Mouse (Mus musculus): ENCODE measurements around the gene Anpep. TPM values are rescaled to one million over a fixed set of nuclear protein-coding genes. Genes with fewer than 3 reads are reported as not detected.
"Not testable (repeated sequence)": the region's sequence is repeated elsewhere in the genome, so short reads cannot be mapped to it uniquely, and the experiment has no call there.

Anpep gene
- polyA plus RNA-seq, 1 experiment from 2014 or later: 7.6 TPM

DNA sequence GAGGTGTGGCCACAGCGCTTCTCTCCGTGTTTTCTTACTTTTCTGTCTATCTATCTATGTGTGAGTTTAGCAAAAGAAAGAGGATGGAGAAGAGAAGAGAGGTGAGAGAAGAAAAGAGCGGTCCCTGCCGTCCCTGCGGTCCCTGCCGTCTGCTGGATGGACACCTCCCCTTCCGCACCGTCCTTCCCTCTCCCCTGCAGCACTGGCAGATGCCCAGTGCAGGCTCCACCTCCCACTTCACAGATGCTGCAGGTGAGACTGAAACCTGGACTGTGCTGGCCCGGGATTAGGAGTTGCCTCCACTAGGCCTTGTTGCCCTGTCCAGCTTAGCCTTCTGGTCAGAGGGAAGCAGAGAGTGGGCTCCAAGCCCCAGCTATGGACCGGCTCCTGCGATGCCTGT is 59.5 kb downstream of the Anpep start:
- Histone ChIP-seq H3K4me1 (peaks cover 9% of the 10 kb centered on the region; the same call in 1 of the 2 replicates), H3K27me3 (no peaks in the 10 kb centered on the region; the same call in 1 of the 2 replicates), H3K9ac (no peak overlapping the region), H3K36me3 (no peaks in the 10 kb centered on the region), H3K4me3 (no peak overlapping the region), H3K4me2 (replicated peaks) (no peak overlapping the region), H3K9me3 (no peaks in the 10 kb centered on the region), H3K27ac (no peak overlapping the region)
- no peak for ATAC-seq (ENCODE audit: insufficient number of reproducible peaks, insufficient read depth, low FRiP score, low TSS enrichment)
- WGBS: 74% methylated on average over 11 of the region's 11 CpGs

GRCm38 (mm10) chr7:79800336-79800735 is 60.5 kb downstream of the Anpep start:
- ATAC-seq (ENCODE audit: insufficient number of reproducible peaks, insufficient read depth, low FRiP score, low TSS enrichment): no peak
- H3K4me2 ChIP-seq (replicated peaks): no peak overlapping the region
- H3K9ac ChIP-seq: no peak overlapping the region
- H3K4me1 ChIP-seq: peaks cover 9% of the 10 kb centered on the region; the same call in 1 of the 2 replicates
- WGBS: 80% methylated on average over 4 of the region's 4 CpGs
- peaks cover under 1% of the 10 kb centered on the region; the same call in 1 of the 2 replicates for H3K27me3 ChIP-seq
- no peaks in the 10 kb centered on the region for H3K9me3 ChIP-seq
- no peak overlapping the region for H3K27ac ChIP-seq
- H3K4me3 ChIP-seq: no peak overlapping the region
- no peaks in the 10 kb centered on the region for H3K36me3 ChIP-seq

- Histone ChIP-seq H3K4me2 (replicated peaks) (no peak overlapping the region), H3K36me3 (no peaks in the 10 kb centered on the region), H3K4me3 (no peak overlapping the region), H3K4me1 (peaks cover 9% of the 10 kb centered on the region; the same call in 1 of the 2 replicates), H3K9me3 (no peaks in the 10 kb centered on the region), H3K9ac (no peak overlapping the region), H3K27me3 (peaks cover 8% of the 10 kb centered on the region), H3K27ac (no peak overlapping the region)
- no peak for ATAC-seq (ENCODE audit: insufficient number of reproducible peaks, insufficient read depth, low FRiP score, low TSS enrichment)
- 68% methylated on average over 6 of the region's 6 CpGs for WGBS
Observed at GRCm38 (mm10) chr7:79799506-79799905, 61.4 kb downstream of the Anpep start.

- WGBS: 3% methylated on average over 8 of the region's 8 CpGs
- no peak overlapping the region for H3K9ac ChIP-seq
- no peak overlapping the region for H3K4me3 ChIP-seq
- no peaks in the 10 kb centered on the region for H3K9me3 ChIP-seq
- H3K36me3 ChIP-seq: no peaks in the 10 kb centered on the region
- ATAC-seq (ENCODE audit: insufficient number of reproducible peaks, insufficient read depth, low FRiP score, low TSS enrichment): no peak
- no peak overlapping the region for H3K27ac ChIP-seq
- peaks cover 9% of the 10 kb centered on the region; the same call in 1 of the 2 replicates for H3K4me1 ChIP-seq
- H3K4me2 ChIP-seq (replicated peaks): no peak overlapping the region
- peaks cover 12% of the 10 kb centered on the region for H3K27me3 ChIP-seq
Observed at GRCm38 (mm10) chr7:79799048-79799447, 61.8 kb downstream of the Anpep start.

GRCm38 (mm10) chr7:79798606-79799005 is 62.3 kb downstream of the Anpep start:
- Histone ChIP-seq H3K27me3 (peaks cover 17% of the 10 kb centered on the region), H3K4me1 (peaks cover 9% of the 10 kb centered on the region; the same call in 1 of the 2 replicates), H3K4me3 (no peak overlapping the region), H3K9me3 (no peaks in the 10 kb centered on the region), H3K27ac (0 out of 2 replicates have a peak overlapping the region, but pooled peaks have one; percentile 3), H3K36me3 (no peaks in the 10 kb centered on the region), H3K4me2 (replicated peaks) (no peak overlapping the region), H3K9ac (no peak overlapping the region)
- no peak for ATAC-seq (ENCODE audit: insufficient number of reproducible peaks, insufficient read depth, low FRiP score, low TSS enrichment)
- 16% methylated on average over 5 of the region's 5 CpGs for WGBS

GRCm38 (mm10) chr7:79793688-79794087 is 67.2 kb downstream of the Anpep start, which contains the start of gene Mesp1:
TSS of gene Mesp1 (minus strand) at chr7:79793788.
- peak within 1 kb of the TSS; percentile 49 for H3K9ac ChIP-seq
- H3K4me3 ChIP-seq: peak within 1 kb of the TSS; percentile 46
- 74% methylated on average over 6 of the region's 6 CpGs for WGBS
- no peaks in the 10 kb centered on the region for H3K9me3 ChIP-seq
- ATAC-seq (ENCODE audit: insufficient number of reproducible peaks, insufficient read depth, low FRiP score, low TSS enrichment): no peak
- no peaks in the 10 kb centered on the region for H3K36me3 ChIP-seq
- peaks cover 6% of the 10 kb centered on the region; the same call in 1 of the 2 replicates for H3K4me1 ChIP-seq
- H3K27me3 ChIP-seq: peaks cover 48% of the 10 kb centered on the region
- H3K4me2 ChIP-seq (replicated peaks): peak within 1 kb of the TSS; percentile 81
- H3K27ac ChIP-seq: no peak within 1 kb of the TSS

DNA sequence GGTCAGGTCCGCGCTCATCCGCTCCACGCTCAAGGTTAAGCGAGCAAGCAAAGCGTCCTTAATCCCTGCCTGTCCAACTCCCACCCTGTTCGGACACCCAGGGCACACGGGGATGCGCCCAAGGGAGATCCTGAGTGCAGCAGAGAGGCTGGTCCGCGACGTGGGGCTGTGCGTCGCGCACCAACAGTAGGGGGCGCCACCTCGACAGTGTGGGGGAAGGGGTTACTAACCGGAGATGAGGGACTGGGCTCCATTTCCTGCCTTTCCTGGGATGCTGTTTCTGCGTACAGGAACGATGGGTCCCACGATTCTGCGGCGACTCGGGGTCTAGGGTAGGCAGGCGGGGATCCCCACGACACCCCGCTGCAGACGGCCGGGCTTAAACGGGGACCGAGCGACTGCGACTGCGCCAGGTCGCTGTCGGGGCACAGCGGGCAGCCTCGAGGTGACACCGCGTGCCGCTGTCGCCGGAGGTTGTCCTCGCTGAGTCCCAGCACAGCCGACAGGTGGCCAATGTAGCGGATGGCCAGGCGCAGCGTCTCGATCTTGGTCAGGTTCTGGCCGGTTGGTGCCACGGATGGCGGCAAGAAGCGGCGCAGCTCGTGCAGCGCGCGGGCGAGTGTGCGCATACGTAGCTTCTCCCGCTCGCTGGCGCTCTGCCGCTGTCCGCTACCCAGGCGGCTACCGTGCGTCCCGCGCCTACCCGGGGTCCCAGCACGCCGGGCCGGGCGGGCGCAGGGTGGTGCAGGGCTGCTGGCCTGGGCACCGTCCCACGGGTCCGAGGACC is 68.0 kb downstream of the Anpep start:
- Histone ChIP-seq H3K4me1 (0 out of 2 replicates have a peak, but pooled peaks cover 3% of the 10 kb centered on the region), H3K36me3 (no peaks in the 10 kb centered on the region), H3K27ac (no peak overlapping the region), H3K9ac (peak overlapping the region; percentile 49), H3K4me3 (peak overlapping the region; percentile 46), H3K9me3 (no peaks in the 10 kb centered on the region), H3K27me3 (peaks cover 50% of the 10 kb centered on the region), H3K4me2 (replicated peaks) (peak overlapping the region; percentile 81)
- 2% methylated on average over 80 of the region's 80 CpGs for WGBS
- ATAC-seq (ENCODE audit: insufficient number of reproducible peaks, insufficient read depth, low FRiP score, low TSS enrichment): no peak

- not testable (repeated sequence) for H3K4me3 ChIP-seq; ATAC-seq (ENCODE audit: insufficient number of reproducible peaks, insufficient read depth, low FRiP score, low TSS enrichment); H3K4me1 ChIP-seq; H3K27ac ChIP-seq; H3K4me2 ChIP-seq (replicated peaks); H3K36me3 ChIP-seq; H3K9ac ChIP-seq; H3K9me3 ChIP-seq
- WGBS: 21% methylated on average over 2 of the region's 2 CpGs
- H3K27me3 ChIP-seq: peaks cover 44% of the 10 kb centered on the region
Observed at GRCm38 (mm10) chr7:79789812-79790211, 71.0 kb downstream of the Anpep start.

- Histone ChIP-seq H3K4me3 (no peak overlapping the region), H3K9ac (no peak overlapping the region), H3K4me2 (replicated peaks) (no peak overlapping the region), H3K4me1 (peaks cover 3% of the 10 kb centered on the region; the same call in 1 of the 2 replicates), H3K27me3 (peaks cover 11% of the 10 kb centered on the region), H3K27ac (no peak overlapping the region), H3K9me3 (no peaks in the 10 kb centered on the region), H3K36me3 (no peaks in the 10 kb centered on the region)
- WGBS: 16% methylated on average over 6 of the region's 6 CpGs
- ATAC-seq (ENCODE audit: insufficient number of reproducible peaks, insufficient read depth, low FRiP score, low TSS enrichment): no peak; the same call in 1 of the 2 replicates
Observed at GRCm38 (mm10) chr7:79786295-79786694, 74.6 kb downstream of the Anpep start.

DNA sequence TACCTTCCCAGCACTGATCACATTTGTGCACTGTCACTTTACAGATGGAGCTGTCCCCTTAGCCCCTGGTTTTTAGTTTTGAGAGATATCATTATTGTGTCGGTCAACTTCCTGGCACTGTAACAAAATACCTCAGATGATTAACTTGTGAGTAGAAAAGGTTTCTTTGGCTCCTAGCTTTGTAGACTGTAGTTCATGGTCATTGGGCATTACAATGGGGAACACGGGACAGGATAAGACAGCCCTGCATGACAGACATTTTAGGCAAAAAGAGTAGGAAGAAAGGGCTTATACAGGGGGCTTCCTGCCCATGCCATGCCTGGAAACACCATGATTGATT is 78.4 kb downstream of the Anpep start:
- H3K9me3 ChIP-seq: no peaks in the 10 kb centered on the region
- H3K4me1 ChIP-seq: no peaks in the 10 kb centered on the region; the same call in 1 of the 2 replicates
- no peaks in the 10 kb centered on the region for H3K27me3 ChIP-seq
- no peak overlapping the region for H3K4me2 ChIP-seq (replicated peaks)
- no peaks in the 10 kb centered on the region for H3K36me3 ChIP-seq
- ATAC-seq (ENCODE audit: insufficient number of reproducible peaks, insufficient read depth, low FRiP score, low TSS enrichment): no peak
- H3K4me3 ChIP-seq: no peak overlapping the region
- no peak overlapping the region for H3K9ac ChIP-seq
- H3K27ac ChIP-seq: no peak overlapping the region
- WGBS: 73% methylated on average over 2 of the region's 2 CpGs

GRCm38 (mm10) chr7:79781826-79782515 is 78.9 kb downstream of the Anpep start:
- no peak for ATAC-seq (ENCODE audit: insufficient number of reproducible peaks, insufficient read depth, low FRiP score, low TSS enrichment)
- Histone ChIP-seq H3K27ac (no peak overlapping the region), H3K4me2 (replicated peaks) (no peak overlapping the region), H3K36me3 (no peaks in the 10 kb centered on the region), H3K9me3 (no peaks in the 10 kb centered on the region), H3K4me3 (no peak overlapping the region), H3K4me1 (no peaks in the 10 kb centered on the region; the same call in 1 of the 2 replicates), H3K9ac (no peak overlapping the region), H3K27me3 (no peaks in the 10 kb centered on the region)
- WGBS: 77% methylated on average over 11 of the region's 11 CpGs

Data from embryonic facial prominence, embryonic 12.5 days (tissue).